Mouse (Mus musculus) heart, embryonic 14.5 days (tissue): ENCODE measurements at regions not wholly inside any gene's neighbourhood (a gene's known extent, or its start where the extent isn't known, plus 50 kb on each side); places are given as distances from the start of the nearest gene placed in this dataset.
"Not testable (repeated sequence)": the region's sequence is repeated elsewhere in the genome, so short reads cannot be mapped to it uniquely, and the experiment has no call there.

ENCODE experiments used
- ATAC-seq: fragments of 200-750 bp; cut with Nextera tagmentation; 2 replicates; pipeline ENCODE4 v1.8.0; 2017; ENCODE audit warnings: low read depth, moderate TSS enrichment; ENCODE audit not compliant: insufficient number of reproducible peaks, insufficient read depth, low FRiP score
- H3K27ac ChIP-seq, 2 experiments: fragments of 200-500 bp in 1 of 2; fragments of 300-500 bp in 1 of 2; sonication (generic) in 1 of 2; replicated peaks in 1 of 2; 2 replicates each; pipeline ENCODE4 v1.5.1; 2012 to 2014; ENCODE audit warnings: low read depth in 2 of 2, low read length in 2 of 2, control low read depth in 1 of 2, mild to moderate bottlenecking in 1 of 2, mixed read lengths in 1 of 2; ENCODE audit not compliant: control insufficient read depth in 1 of 2, insufficient read depth in 1 of 2
- H3K27me3 ChIP-seq: fragments of 300-500 bp; sonication (generic); 2 replicates; pipeline ENCODE4 v1.6.1; 2014; ENCODE audit warnings: mild to moderate bottlenecking, low read length, control low read depth; ENCODE audit not compliant: control insufficient read depth, insufficient read depth
- H3K36me3 ChIP-seq: fragments of 300-500 bp; sonication (generic); 2 replicates; pipeline ENCODE4 v1.6.1; 2014; ENCODE audit warnings: mild to moderate bottlenecking, control low read depth, low read length, mixed read lengths; ENCODE audit not compliant: control insufficient read depth, insufficient read depth
- H3K4me1 ChIP-seq, 2 experiments: fragments of 200-500 bp in 1 of 2; fragments of 300-500 bp in 1 of 2; sonication (generic) in 1 of 2; 2 replicates each; pipeline ENCODE4 v1.6.1; 2012 to 2014; ENCODE audit warnings: low read length in 2 of 2, control low read depth in 1 of 2, mixed read lengths in 1 of 2; ENCODE audit not compliant: control insufficient read depth in 2 of 2, insufficient read depth in 2 of 2
- H3K4me2 ChIP-seq: fragments of 300-500 bp; sonication (generic); 2 replicates; pipeline ENCODE4 v1.6.1; 2014; ENCODE audit warnings: mild to moderate bottlenecking, low read length
- H3K4me3 ChIP-seq, 2 experiments: fragments of 200-500 bp in 1 of 2; fragments of 300-500 bp in 1 of 2; sonication (generic) in 1 of 2; 2 replicates each; pipeline ENCODE4 v1.5.1; 2012 to 2014; ENCODE audit warnings: low read length in 2 of 2, mild to moderate bottlenecking in 2 of 2, control low read depth in 1 of 2, low read depth in 1 of 2, moderate library complexity in 1 of 2; ENCODE audit not compliant: control insufficient read depth in 1 of 2, insufficient read depth in 1 of 2
- H3K9ac ChIP-seq: fragments of 300-500 bp; sonication (generic); 2 replicates; pipeline ENCODE4 v1.6.1; 2014; ENCODE audit warnings: mild to moderate bottlenecking, low read length
- H3K9me3 ChIP-seq: fragments of 300-500 bp; sonication (generic); 2 replicates; pipeline ENCODE4 v1.6.1; 2016; ENCODE audit warnings: low read length, control low read depth; ENCODE audit not compliant: control insufficient read depth
- WGBS: fragments of 180-500 bp; shearing (Covaris S2); extraction: QIAGEN DNeasy Blood & Tissue Kit; methylation state at CpG from one replicate; pipeline ENCODE4 v1.1.7; 2014; 5-methylcytosine and 5-hydroxymethylcytosine counted together

- H3K9ac ChIP-seq, result no peak overlapping the region
- H3K4me3 ChIP-seq, result no peak overlapping the region
- H3K27me3 ChIP-seq, result no peaks in the 10 kb centered on the region
- peaks cover 0 to 2% of the 10 kb centered on the region in 2 experiments; a peak in 1 of 4 replicates for H3K4me1 ChIP-seq
- no peaks in the 10 kb centered on the region for H3K9me3 ChIP-seq
- 47% methylated on average over 6 of the region's 6 CpGs for WGBS
- H3K4me2 ChIP-seq, result no peak overlapping the region
- no peak for ATAC-seq
- H3K36me3 ChIP-seq, result no peaks in the 10 kb centered on the region
- H3K27ac ChIP-seq, result no peak overlapping the region
Measured at GRCm38 (mm10) chr7:62234037-62234436, 112.3 kb upstream of the Ndn start.

GRCm38 (mm10) chr7:62235766-62236165, 110.6 kb upstream of the Ndn start:
- Histone ChIP-seq H3K4me1 (peaks cover 0 to 2% of the 10 kb centered on the region in 2 experiments; a peak in 1 of 4 replicates), H3K9me3 (no peaks in the 10 kb centered on the region), H3K4me3 (no peak overlapping the region), H3K36me3 (no peaks in the 10 kb centered on the region), H3K9ac (no peak overlapping the region), H3K27ac (no peak overlapping the region), H3K27me3 (no peaks in the 10 kb centered on the region), H3K4me2 (no peak overlapping the region)
- no peak for ATAC-seq
- WGBS, result 78% methylated on average over 1 of the region's 1 CpGs

- H3K27me3 ChIP-seq, result no peaks in the 10 kb centered on the region
- ATAC-seq, result no peak
- no peaks in the 10 kb centered on the region for H3K36me3 ChIP-seq
- 0 out of 2 replicates have a peak, but pooled peaks cover 3% of the 10 kb centered on the region for H3K9me3 ChIP-seq
- H3K4me1 ChIP-seq, result no peaks in the 10 kb centered on the region
- no peak overlapping the region for H3K27ac ChIP-seq
- no peak overlapping the region for H3K4me3 ChIP-seq
- no peak overlapping the region for H3K9ac ChIP-seq
- WGBS, result 39% methylated on average over 8 of the region's 8 CpGs
- H3K4me2 ChIP-seq, result no peak overlapping the region
Measured at GRCm38 (mm10) chr7:62261688-62262114, 84.7 kb upstream of the Ndn start.

GRCm38 (mm10) chr7:62262174-62262573, 84.2 kb upstream of the Ndn start:
- WGBS, result 59% methylated on average over 2 of the region's 2 CpGs
- not testable (repeated sequence) for H3K4me2 ChIP-seq, H3K4me3 ChIP-seq

GRCm38 (mm10) chr7:62269156-62269855, 77.1 kb upstream of the Ndn start:
- H3K36me3 ChIP-seq, result no peaks in the 10 kb centered on the region
- 49% methylated on average over 1 of the region's 1 CpGs for WGBS
- no peaks in the 10 kb centered on the region for H3K9me3 ChIP-seq
- H3K4me2 ChIP-seq, result no peak overlapping the region
- H3K4me1 ChIP-seq, result no peaks in the 10 kb centered on the region
- no peak overlapping the region for H3K4me3 ChIP-seq
- no peak for ATAC-seq
- H3K27me3 ChIP-seq, result no peaks in the 10 kb centered on the region
- H3K9ac ChIP-seq, result no peak overlapping the region
- no peak overlapping the region for H3K27ac ChIP-seq

More at GRCm38 (mm10) chr7:62262174-62262573, 84.2 kb upstream of the Ndn start:
- H3K9ac ChIP-seq, H3K27ac ChIP-seq, ATAC-seq, H3K27me3 ChIP-seq, H3K36me3 ChIP-seq, H3K9me3 ChIP-seq, H3K4me1 ChIP-seq: not testable (repeated sequence)

- Histone ChIP-seq H3K9me3 (no peaks in the 10 kb centered on the region; the same call in 1 of the 2 replicates), H3K4me1 (no peaks in the 10 kb centered on the region), H3K4me3 (no peak overlapping the region), H3K36me3 (no peaks in the 10 kb centered on the region), H3K27ac (no peak overlapping the region), H3K27me3 (no peaks in the 10 kb centered on the region), H3K9ac (no peak overlapping the region), H3K4me2 (no peak overlapping the region)
- 54% methylated on average over 2 of the region's 2 CpGs for WGBS
- no peak for ATAC-seq
Measured at GRCm38 (mm10) chr7:62276219-62276618, 70.2 kb upstream of the Ndn start.

- Histone ChIP-seq H3K27ac (no peak overlapping the region), H3K4me1 (no peaks in the 10 kb centered on the region), H3K9ac (no peak overlapping the region), H3K36me3 (no peaks in the 10 kb centered on the region), H3K4me2 (no peak overlapping the region), H3K4me3 (no peak overlapping the region), H3K9me3 (no peaks in the 10 kb centered on the region; the same call in 1 of the 2 replicates), H3K27me3 (no peaks in the 10 kb centered on the region)
- 42% methylated on average over 2 of the region's 2 CpGs for WGBS
- ATAC-seq, result no peak
Measured at GRCm38 (mm10) chr7:62278492-62278891, 67.9 kb upstream of the Ndn start.

- Histone ChIP-seq H3K27me3 (no peaks in the 10 kb centered on the region), H3K4me3 (no peak overlapping the region), H3K36me3 (no peaks in the 10 kb centered on the region), H3K27ac (no peak overlapping the region), H3K9me3 (no peaks in the 10 kb centered on the region; the same call in 1 of the 2 replicates), H3K4me1 (no peaks in the 10 kb centered on the region), H3K9ac (no peak overlapping the region), H3K4me2 (no peak overlapping the region)
- ATAC-seq, result no peak
- WGBS, result 55% methylated on average over 4 of the region's 4 CpGs
Measured at GRCm38 (mm10) chr7:62279022-62279421, 67.3 kb upstream of the Ndn start.
